Mouse (Mus musculus) G1E (cell line): Measurements from ENCODE around the gene Syna. TPM values are rescaled to one million over a fixed set of nuclear protein-coding genes. Genes with fewer than 3 reads are reported as not detected.
A peak's percentile ranks its signal among the peaks of the same experiment; 100 is the strongest.

Experiments used
- ATAC-seq: 2 replicates; pipeline ENCODE4 v1.8.0; 2016; ENCODE audit warnings: mild to moderate bottlenecking; ENCODE audit not compliant: insufficient number of reproducible peaks, poor library complexity, low FRiP score, severe bottlenecking; ENCODE audit errors: extremely low read depth
- DNase-seq: peaks from one replicate; pipeline ENCODE4 v3.0.0; 2012; ENCODE audit warnings: low spot score
- H3K27me3 ChIP-seq: 2 replicates; pipeline ENCODE4 v1.6.1; 2012; ENCODE audit warnings: mild to moderate bottlenecking, low read length, inconsistent platforms; ENCODE audit not compliant: insufficient read depth
- H3K36me3 ChIP-seq: replicated peaks from 2 replicates; pipeline ENCODE3; 2012; ENCODE audit warnings: mild to moderate bottlenecking, inconsistent platforms
- H3K4me1 ChIP-seq: 2 replicates; pipeline ENCODE4 v1.6.1; 2012; ENCODE audit warnings: low read depth, low read length, inconsistent platforms, mixed read lengths; ENCODE audit not compliant: insufficient read depth
- H3K4me3 ChIP-seq: 2 replicates; pipeline ENCODE4 v1.5.1; 2012; ENCODE audit warnings: low read depth, mild to moderate bottlenecking, inconsistent platforms, low read length, moderate library complexity, mixed read lengths
- H3K9me3 ChIP-seq: replicated peaks from 2 replicates; pipeline ENCODE4 v1.6.1; 2012; ENCODE audit warnings: inconsistent platforms
- CTCF ChIP-seq: IDR thresholded peaks from 2 replicates; pipeline ENCODE4 v1.5.1; 2012; ENCODE audit warnings: low read depth, low read length, inconsistent platforms, mixed read lengths
- GATA1 ChIP-seq: IDR thresholded peaks from 2 replicates; pipeline ENCODE4 v1.6.1; 2012; ENCODE audit warnings: borderline replicate concordance, low read length, inconsistent platforms, mixed read lengths
- GATA2 ChIP-seq: IDR thresholded peaks from 2 replicates; pipeline ENCODE4 v1.6.1; 2012; ENCODE audit warnings: low read depth, low read length, inconsistent platforms, borderline replicate concordance
- POLR2AphosphoS5 ChIP-seq: IDR thresholded peaks from 2 replicates; pipeline ENCODE4 v1.6.1; 2012; ENCODE audit warnings: low read depth, low read length, inconsistent platforms; ENCODE audit not compliant: insufficient replicate concordance
- TAL1 ChIP-seq: conservative IDR thresholded peaks from 2 replicates; pipeline ENCODE4 v1.6.1; 2012; ENCODE audit warnings: low read depth, low read length, inconsistent platforms, mixed read lengths
- polyA plus RNA-seq: library from polyadenylated mRNA; stranded (reverse); fragments of >175 nt; gene quantifications from 2 replicates; pipeline ENCODE4 v1.2.3, GENCODE M21; 2012
- total RNA-seq, 2 experiments: library from RNA; stranded (forward) in 1 of 2; stranded (reverse) in 1 of 2; fragments of 200-1000 nt in 1 of 2; fragments of >200 nt in 1 of 2; fragmentation: Nextera tagmentation in 1 of 2; gene quantifications; 2 replicates each; pipeline ENCODE4 v1.2.3; 2014 to 2017

The Syna gene
- total and polyA plus RNA-seq, 3 experiments = 0.11 TPM; not detected in 2

DNA sequence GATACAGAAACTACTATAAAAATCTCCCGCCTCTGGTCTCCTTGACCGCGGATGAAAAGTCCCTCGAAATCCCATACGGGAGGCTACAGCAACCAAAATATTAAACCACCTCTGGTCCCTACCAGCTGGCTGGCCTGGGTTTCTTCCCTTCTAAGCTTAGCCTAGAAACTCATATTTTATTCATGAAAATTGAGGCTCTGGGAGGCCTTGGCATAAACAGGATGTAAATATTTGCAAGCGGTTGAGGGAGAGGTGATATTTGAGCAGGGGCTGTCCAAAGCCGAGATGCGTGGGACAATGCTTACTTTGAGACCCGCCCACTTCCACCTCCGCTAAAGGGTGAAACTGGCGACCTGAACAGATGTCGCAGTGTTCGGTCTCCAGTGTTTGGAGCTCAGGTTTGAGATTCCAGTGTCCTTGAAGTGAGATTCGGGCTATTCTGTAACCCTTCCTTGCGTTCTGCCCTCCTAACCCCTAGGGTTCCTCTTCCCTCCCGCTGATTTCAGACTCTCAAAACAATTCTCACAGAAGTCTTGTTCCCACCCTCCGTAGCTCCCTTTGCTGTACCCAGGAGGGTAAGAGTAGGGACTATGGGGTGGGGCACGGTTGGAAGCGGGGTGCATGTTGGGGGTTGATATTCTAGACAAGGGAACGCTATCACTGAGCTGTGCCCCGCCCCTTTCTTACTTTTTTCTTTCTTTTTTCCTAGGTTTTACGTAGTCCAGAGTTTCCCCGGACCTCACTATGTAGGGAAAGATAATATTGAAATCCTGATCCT, 11.9 kb upstream of the Syna start:
- H3K9me3 ChIP-seq = no peaks in the 10 kb centered on the region
- no peak for DNase-seq
- TF ChIP-seq GATA1 = no peak
- H3K27me3 ChIP-seq = peaks cover 39% of the 10 kb centered on the region
- no peak for ATAC-seq
- H3K4me1 ChIP-seq = peaks cover 15% of the 10 kb centered on the region
- peak overlapping the region; percentile 33; the same call in 1 of the 2 replicates for H3K4me3 ChIP-seq
- no peaks in the 10 kb centered on the region for H3K36me3 ChIP-seq

DNA sequence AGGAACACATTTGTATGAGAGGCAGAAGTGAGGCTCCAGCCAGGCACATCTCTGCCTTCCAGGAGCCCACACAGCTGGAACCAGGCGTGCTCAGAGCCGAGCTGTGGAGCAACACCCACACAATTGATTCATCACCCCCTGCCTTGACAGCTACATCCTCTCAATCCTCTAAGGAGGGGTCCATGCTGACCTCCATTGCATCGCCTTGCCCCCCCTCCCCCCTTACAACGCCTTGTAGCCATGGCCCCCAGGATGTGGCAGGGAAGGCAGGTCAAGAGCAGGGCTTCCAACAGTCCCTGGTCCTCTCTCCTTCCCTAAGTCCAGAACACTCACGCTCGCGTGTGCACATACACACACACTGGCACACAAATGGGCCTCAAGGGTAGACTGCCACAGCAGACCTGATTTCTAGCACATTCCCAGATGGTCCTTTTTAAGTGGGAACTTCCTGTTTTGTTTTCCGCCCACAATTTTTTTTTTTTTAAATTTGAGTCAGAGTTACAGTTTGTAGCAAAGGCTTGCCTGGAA, 9.1 kb upstream of the Syna start:
- Histone ChIP-seq H3K36me3 (no peaks in the 10 kb centered on the region), H3K4me3 (no peak overlapping the region), H3K9me3 (no peaks in the 10 kb centered on the region), H3K27me3 (peaks cover 40% of the 10 kb centered on the region), H3K4me1 (peaks cover 12% of the 10 kb centered on the region)
- ATAC-seq (no peak), DNase-seq (no peak)
- TF ChIP-seq POLR2AphosphoS5 (no peak), GATA1 (no peak), CTCF (no peak), TAL1 (no peak)

DNA sequence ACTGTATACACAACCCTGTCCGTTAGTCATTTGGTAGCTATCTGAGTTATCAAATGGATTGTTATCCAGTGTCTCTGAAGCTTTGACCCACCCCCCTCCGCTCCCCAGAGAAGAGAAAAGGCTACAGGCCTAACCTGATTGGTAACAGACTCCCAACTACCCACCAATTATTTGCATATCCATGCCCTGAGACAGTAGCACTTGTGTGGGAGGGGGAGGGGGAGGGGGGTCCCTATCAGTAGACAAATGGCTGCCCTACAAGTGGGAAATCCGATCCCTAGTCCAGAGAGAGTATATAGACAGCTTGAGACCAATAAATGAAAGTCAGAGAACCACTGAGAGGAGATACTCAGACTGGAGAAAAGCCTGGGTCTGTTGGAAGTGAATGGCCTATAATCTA, 8.1 kb upstream of the Syna start:
- no peaks in the 10 kb centered on the region for H3K36me3 ChIP-seq
- TF ChIP-seq TAL1 = no peak
- no peak for TF ChIP-seq GATA1
- no peak for TF ChIP-seq GATA2
- no peak for TF ChIP-seq POLR2AphosphoS5
- no peak for TF ChIP-seq CTCF
- H3K4me3 ChIP-seq = no peak overlapping the region
- H3K4me1 ChIP-seq = peaks cover 12% of the 10 kb centered on the region
- peaks cover 35% of the 10 kb centered on the region for H3K27me3 ChIP-seq
- no peaks in the 10 kb centered on the region for H3K9me3 ChIP-seq
- no peak for ATAC-seq
- no peak for DNase-seq

DNA sequence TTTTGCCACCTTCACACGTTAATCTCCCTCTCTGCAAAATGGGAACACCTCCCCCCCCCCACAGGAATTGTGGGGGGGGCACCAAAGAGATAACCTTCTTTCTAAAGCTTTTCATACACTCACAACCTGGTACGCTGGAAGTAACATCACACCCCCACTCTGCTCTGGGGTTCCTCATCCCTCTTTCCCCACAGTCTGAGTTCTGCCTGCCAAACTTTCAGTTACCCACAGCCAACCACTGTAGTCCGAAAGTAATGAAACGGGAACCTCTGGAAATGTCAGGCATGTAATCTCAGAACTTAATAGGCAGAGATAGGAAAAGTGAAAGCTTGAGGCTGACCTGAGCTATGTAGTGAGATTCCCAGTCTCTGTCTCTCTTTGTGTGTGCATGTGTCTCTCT, 7.5 kb upstream of the Syna start:
- TF ChIP-seq CTCF (no peak), GATA1 (no peak), TAL1 (no peak), GATA2 (no peak), POLR2AphosphoS5 (no peak)
- no peak for ATAC-seq
- Histone ChIP-seq H3K9me3 (no peaks in the 10 kb centered on the region), H3K4me1 (peaks cover 9% of the 10 kb centered on the region), H3K27me3 (peaks cover 32% of the 10 kb centered on the region), H3K4me3 (no peak overlapping the region), H3K36me3 (no peaks in the 10 kb centered on the region)
- DNase-seq = no peak

DNA sequence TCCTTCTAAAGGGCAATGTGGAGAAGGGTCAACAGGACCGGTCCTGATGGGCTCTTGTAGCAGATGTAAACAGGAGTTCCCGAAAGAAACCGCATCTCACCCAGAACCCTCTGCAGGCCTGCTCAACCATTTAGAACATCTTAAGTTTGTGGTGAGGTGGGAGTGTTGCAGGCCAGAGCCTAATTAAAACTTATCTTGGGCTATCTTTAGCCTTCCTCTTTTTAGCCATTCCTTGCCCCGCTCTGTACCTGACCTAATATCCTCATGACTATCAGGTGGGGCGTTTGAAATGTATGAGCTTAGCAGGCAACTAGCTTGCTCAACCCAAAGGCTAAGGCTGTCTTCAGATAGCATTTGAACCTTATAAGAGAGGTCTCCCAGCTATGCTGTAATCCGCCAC, 5.7 kb upstream of the Syna start:
- Histone ChIP-seq H3K4me1 (no peaks in the 10 kb centered on the region; the same call in 1 of the 2 replicates), H3K36me3 (no peaks in the 10 kb centered on the region), H3K27me3 (peaks cover 22% of the 10 kb centered on the region), H3K4me3 (no peak overlapping the region), H3K9me3 (no peaks in the 10 kb centered on the region)
- TF ChIP-seq TAL1 (no peak), POLR2AphosphoS5 (no peak), GATA2 (no peak), GATA1 (no peak)
- no peak for ATAC-seq
- DNase-seq = no peak

DNA sequence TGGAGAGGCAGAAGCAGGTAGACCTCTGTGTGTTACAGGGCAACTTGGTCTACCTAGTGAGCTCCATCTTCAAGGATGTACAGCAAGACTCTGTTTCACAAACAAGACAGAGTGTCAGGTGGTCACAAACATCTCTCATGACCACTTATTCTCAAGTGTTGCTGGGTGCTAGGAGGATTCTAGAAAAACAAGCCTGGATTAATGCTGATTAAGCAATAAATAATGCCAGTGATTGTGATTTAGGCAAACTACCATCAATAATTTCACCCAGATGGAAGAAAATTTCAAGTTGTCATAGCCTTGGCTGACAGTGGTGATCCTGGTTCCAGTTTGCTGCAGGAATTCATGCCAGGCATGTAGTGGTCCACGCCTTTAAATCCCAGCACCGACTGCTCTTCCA, 4.3 kb upstream of the Syna start:
- ATAC-seq (no peak), DNase-seq (no peak)
- Histone ChIP-seq H3K4me1 (no peaks in the 10 kb centered on the region; the same call in 1 of the 2 replicates), H3K9me3 (no peaks in the 10 kb centered on the region), H3K4me3 (no peak overlapping the region), H3K27me3 (peaks cover 22% of the 10 kb centered on the region), H3K36me3 (no peaks in the 10 kb centered on the region)
- TF ChIP-seq TAL1 = no peak
- TF ChIP-seq GATA2 = no peak
- TF ChIP-seq CTCF = no peak
- no peak for TF ChIP-seq POLR2AphosphoS5
- no peak for TF ChIP-seq GATA1

DNA sequence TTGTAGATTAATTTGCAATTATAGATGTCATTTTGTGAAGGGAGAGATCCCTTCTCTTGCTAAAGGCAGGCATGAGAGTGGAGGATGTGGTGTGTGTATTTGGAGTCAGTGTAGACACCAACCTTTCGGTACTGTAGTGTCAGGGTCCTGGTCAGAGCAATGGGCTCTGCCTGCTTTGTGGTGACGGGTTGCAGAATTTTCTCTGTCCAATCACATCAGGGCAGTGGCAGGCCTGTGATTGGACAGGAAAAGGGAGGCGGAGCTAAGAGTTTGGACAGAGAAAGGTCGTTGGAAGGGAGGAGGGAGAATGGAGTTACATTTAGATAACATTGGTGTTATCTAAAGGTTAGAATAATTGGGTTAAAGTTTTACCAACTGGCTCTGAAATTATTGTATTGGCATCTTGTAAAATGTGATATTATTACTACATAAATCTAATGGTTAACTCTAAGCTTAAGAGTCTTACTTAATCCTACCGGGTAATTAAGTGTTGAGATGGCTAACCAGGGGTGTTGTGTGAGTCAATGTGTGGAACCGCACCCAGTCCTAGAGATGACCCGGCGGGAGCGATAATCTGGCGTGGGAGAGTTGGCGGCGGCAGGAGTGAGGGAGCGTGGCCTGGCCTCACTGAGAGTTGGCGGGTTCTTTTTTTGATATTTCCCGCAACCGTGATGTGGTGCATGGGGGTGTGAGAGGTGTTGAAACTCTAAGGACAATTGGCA, 640 bp upstream of the Syna start:
- no peaks in the 10 kb centered on the region for H3K4me1 ChIP-seq
- TF ChIP-seq GATA2 = no peak
- no peak for TF ChIP-seq POLR2AphosphoS5
- TF ChIP-seq TAL1 = no peak
- TF ChIP-seq GATA1 = no peak
- TF ChIP-seq CTCF = no peak
- H3K27me3 ChIP-seq = peaks cover 6% of the 10 kb centered on the region; the same call in 1 of the 2 replicates
- H3K4me3 ChIP-seq = no peak overlapping the region
- no peaks in the 10 kb centered on the region for H3K9me3 ChIP-seq
- ATAC-seq (no peak), DNase-seq (no peak)
- H3K36me3 ChIP-seq = no peaks in the 10 kb centered on the region
